Mouse (Mus musculus): ENCODE measurements around the gene Vmn1r198. TPM values are rescaled to one million over a fixed set of nuclear protein-coding genes. Genes with fewer than 3 reads are reported as not detected.

Vmn1r198 gene
- total and polyA plus RNA-seq, 2 experiments from 2014 or later, result not detected

DNA sequence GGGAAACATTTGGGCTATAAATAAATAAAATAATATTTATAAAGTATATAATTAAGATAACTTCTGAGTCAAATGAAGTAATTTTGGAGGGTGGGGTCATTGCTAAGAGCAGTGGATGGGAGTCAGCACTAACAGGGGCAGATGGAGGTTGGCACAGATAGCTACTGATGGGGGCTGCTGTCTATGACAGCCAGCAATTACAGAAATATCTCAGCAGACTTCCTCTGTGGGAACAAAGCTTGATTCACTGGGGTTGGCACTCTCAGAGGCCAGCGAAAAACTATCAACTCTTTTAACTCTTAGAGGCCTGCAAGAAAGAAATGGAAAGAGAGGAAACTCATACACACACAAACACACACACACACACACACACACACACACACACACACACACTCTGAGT, 52.8 kb downstream of the Vmn1r198 start:
- no peaks in the 10 kb centered on the region for H3K36me3 ChIP-seq (ENCODE audit: insufficient read depth, low read length)
- no peak overlapping the region for H3K4me3 ChIP-seq (ENCODE audit: low read length)
- WGBS, result 74% methylated on average over 1 of the region's 1 CpGs
- DNase-seq (ENCODE audit: low spot score) (no peak), ATAC-seq (no peak)
- no peak overlapping the region for H3K4me2 ChIP-seq (ENCODE audit: low read depth, low read length)
- H3K4me1 ChIP-seq (ENCODE audit: insufficient read depth, low read length), result no peaks in the 10 kb centered on the region
- TF ChIP-seq CTCF (IDR thresholded peaks at IDR 0.05; ENCODE audit: low read depth), result no peak
- no peaks in the 10 kb centered on the region for H3K27me3 ChIP-seq (ENCODE audit: insufficient read depth, low read length)
- no peak overlapping the region for H3K9ac ChIP-seq (replicated peaks; ENCODE audit: low read length)
- H3K27ac ChIP-seq, result no peak overlapping the region
- peaks cover 10% of the 10 kb centered on the region; the same call in 1 of the 2 replicates for H3K9me3 ChIP-seq (ENCODE audit: low read length)

Other genes with a start within 250 kb of the Vmn1r198 start
- not detected in 2 replicates for gene Vmn1r189, start 244.5 kb upstream of the Vmn1r198 start, total RNA-seq (2014; rRNA removed)
- not detected in 2 replicates for gene Vmn1r189, start 244.5 kb upstream of the Vmn1r198 start, polyA plus RNA-seq (2015; fragmentation: Nextera tagmentation; extraction: Ambion mirVana)
- not detected in 2 replicates for gene Vmn1r191, start 166.4 kb upstream of the Vmn1r198 start, total RNA-seq (2014; rRNA removed)
- gene Vmn1r191, start 166.4 kb upstream of the Vmn1r198 start, polyA plus RNA-seq (2015; fragmentation: Nextera tagmentation; extraction: Ambion mirVana), result not detected in 2 replicates
- gene Vmn1r192, start 159.2 kb upstream of the Vmn1r198 start, total RNA-seq (2014; rRNA removed), result not detected in 2 replicates
- gene Vmn1r192, start 159.2 kb upstream of the Vmn1r198 start, polyA plus RNA-seq (2015; fragmentation: Nextera tagmentation; extraction: Ambion mirVana), result not detected in 2 replicates
- gene Vmn1r193, start 127.2 kb upstream of the Vmn1r198 start, total RNA-seq (2014; rRNA removed), result not detected in 2 replicates
- gene Vmn1r193, start 127.2 kb upstream of the Vmn1r198 start, polyA plus RNA-seq (2015; fragmentation: Nextera tagmentation; extraction: Ambion mirVana), result not detected in 2 replicates
- gene Vmn1r194, start 106.1 kb upstream of the Vmn1r198 start, total RNA-seq (2014; rRNA removed), result not detected in 2 replicates
- not detected in 2 replicates for gene Vmn1r194, start 106.1 kb upstream of the Vmn1r198 start, polyA plus RNA-seq (2015; fragmentation: Nextera tagmentation; extraction: Ambion mirVana)
- not detected in 2 replicates for gene Vmn1r195, start 79.8 kb upstream of the Vmn1r198 start, total RNA-seq (2014; rRNA removed)
- gene Vmn1r195, start 79.8 kb upstream of the Vmn1r198 start, polyA plus RNA-seq (2015; fragmentation: Nextera tagmentation; extraction: Ambion mirVana), result not detected in 2 replicates
- not detected in 2 replicates for gene Vmn1r196, start 60.4 kb upstream of the Vmn1r198 start, total RNA-seq (2014; rRNA removed)
- gene Vmn1r196, start 60.4 kb upstream of the Vmn1r198 start, polyA plus RNA-seq (2015; fragmentation: Nextera tagmentation; extraction: Ambion mirVana), result not detected in 2 replicates
- not detected in 2 replicates for gene Vmn1r197, start 25.8 kb upstream of the Vmn1r198 start, total RNA-seq (2014; rRNA removed)
- gene Vmn1r197, start 25.8 kb upstream of the Vmn1r198 start, polyA plus RNA-seq (2015; fragmentation: Nextera tagmentation; extraction: Ambion mirVana), result not detected in 2 replicates
- not detected in 2 replicates for gene Vmn1r199, start 29.5 kb downstream of the Vmn1r198 start, total RNA-seq (2014; rRNA removed)
- not detected in 2 replicates for gene Vmn1r199, start 29.5 kb downstream of the Vmn1r198 start, polyA plus RNA-seq (2015; fragmentation: Nextera tagmentation; extraction: Ambion mirVana)
- gene Vmn1r200, start 40.0 kb downstream of the Vmn1r198 start, total RNA-seq (2014; rRNA removed), result not detected in 2 replicates
- gene Vmn1r200, start 40.0 kb downstream of the Vmn1r198 start, polyA plus RNA-seq (2015; fragmentation: Nextera tagmentation; extraction: Ambion mirVana), result not detected in 2 replicates
- gene Vmn1r201, start 121.6 kb downstream of the Vmn1r198 start, total RNA-seq (2014; rRNA removed), result not detected in 2 replicates
- gene Vmn1r201, start 121.6 kb downstream of the Vmn1r198 start, polyA plus RNA-seq (2015; fragmentation: Nextera tagmentation; extraction: Ambion mirVana), result not detected in 2 replicates
- gene Vmn1r202, start 155.0 kb downstream of the Vmn1r198 start, total RNA-seq (2014; rRNA removed), result not detected in 2 replicates
- not detected in 2 replicates for gene Vmn1r202, start 155.0 kb downstream of the Vmn1r198 start, polyA plus RNA-seq (2015; fragmentation: Nextera tagmentation; extraction: Ambion mirVana)
- not detected in 2 replicates for gene Vmn1r203, start 167.8 kb downstream of the Vmn1r198 start, total RNA-seq (2014; rRNA removed)
- not detected in 2 replicates for gene Vmn1r203, start 167.8 kb downstream of the Vmn1r198 start, polyA plus RNA-seq (2015; fragmentation: Nextera tagmentation; extraction: Ambion mirVana)
- not detected in 2 replicates for gene Vmn1r204, start 202.8 kb downstream of the Vmn1r198 start, total RNA-seq (2014; rRNA removed)
- not detected in 2 replicates for gene Vmn1r204, start 202.8 kb downstream of the Vmn1r198 start, polyA plus RNA-seq (2015; fragmentation: Nextera tagmentation; extraction: Ambion mirVana)
- not detected in 2 replicates for gene Vmn1r205, start 242.6 kb downstream of the Vmn1r198 start, total RNA-seq (2014; rRNA removed)
- not detected in 2 replicates for gene Vmn1r205, start 242.6 kb downstream of the Vmn1r198 start, polyA plus RNA-seq (2015; fragmentation: Nextera tagmentation; extraction: Ambion mirVana)

All from hindbrain, postnatal 0 days (tissue).